Mouse (Mus musculus) ovary, postnatal 36 days (tissue): Measurements from ENCODE around the gene Rasgrp2.

Experiments
- DNase-seq: peaks from one replicate; pipeline ENCODE4 v3.0.0; 2022; ENCODE audit warnings: low spot score, mixed read lengths

Rasgrp2 gene

GRCm38 (mm10) chr19:6407816-6408510 lies 8.8 kb downstream of the Rasgrp2 start:
- no peak for DNase-seq

GRCm38 (mm10) chr19:6408749-6409148 lies 9.6 kb downstream of the Rasgrp2 start:
- DNase-seq, result no peak

- DNase-seq, result no peak
These were observed 10.0 kb downstream of the Rasgrp2 start for GRCm38 (mm10) chr19:6409176-6409575.

- no peak for DNase-seq
These were observed 10.8 kb downstream of the Rasgrp2 start for GRCm38 (mm10) chr19:6409936-6410335.

- no peak for DNase-seq
These were observed 13.7 kb downstream of the Rasgrp2 start for GRCm38 (mm10) chr19:6412798-6413197.

- no peak for DNase-seq
These were observed 16.3 kb downstream of the Rasgrp2 start for GRCm38 (mm10) chr19:6415454-6415853.

- no peak for DNase-seq
These were observed 17.1 kb downstream of the Rasgrp2 start for GRCm38 (mm10) chr19:6416124-6416770.

GRCm38 (mm10) chr19:6416894-6417761 lies 18.0 kb downstream of the Rasgrp2 start:
- DNase-seq, result no peak

- peak; percentile 76 for DNase-seq
These were observed 19.2 kb downstream of the Rasgrp2 start, which contains the start of gene Nrxn2 for GRCm38 (mm10) chr19:6418233-6418879. Nrxn2 (plus strand) TSS chr19:6418731.

DNA sequence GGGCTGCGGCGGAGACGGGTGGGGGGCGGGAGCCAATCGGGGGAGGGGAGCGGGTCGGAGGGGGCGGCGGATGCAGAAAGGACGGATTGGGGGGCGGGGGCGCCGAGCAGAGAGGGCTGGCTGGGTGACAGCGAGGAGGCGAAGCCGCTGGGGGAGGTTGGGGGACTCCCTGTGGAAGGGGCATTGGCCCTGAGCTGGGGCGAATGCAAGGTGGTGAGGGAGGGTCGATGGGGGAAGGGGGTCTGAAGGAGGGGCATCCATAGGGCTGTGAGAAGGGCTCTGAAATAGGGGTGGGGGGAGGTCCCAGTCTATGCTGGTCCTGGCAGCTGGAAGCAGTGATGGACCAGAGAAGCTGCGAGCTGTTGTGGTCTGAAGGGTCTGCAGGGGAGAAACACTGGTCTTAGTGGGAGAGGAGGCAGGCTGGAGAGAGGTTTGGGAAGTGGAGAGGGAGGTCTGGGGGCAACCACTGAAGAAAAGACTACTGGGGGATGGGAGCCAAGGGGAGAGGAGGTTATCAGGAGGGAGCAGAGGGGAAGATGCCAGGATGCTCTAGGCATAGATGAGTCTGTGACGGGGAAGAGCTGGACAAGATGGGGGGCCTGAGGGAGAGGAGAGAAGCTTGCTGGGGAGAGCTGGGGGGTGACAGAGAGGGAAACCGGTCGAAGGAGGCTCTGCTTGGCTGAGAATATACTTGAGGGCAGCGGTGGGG lies 20.0 kb downstream of the Rasgrp2 start:
- DNase-seq, result no peak

- DNase-seq, result no peak
These were observed 20.7 kb downstream of the Rasgrp2 start for GRCm38 (mm10) chr19:6419805-6420310.

DNA sequence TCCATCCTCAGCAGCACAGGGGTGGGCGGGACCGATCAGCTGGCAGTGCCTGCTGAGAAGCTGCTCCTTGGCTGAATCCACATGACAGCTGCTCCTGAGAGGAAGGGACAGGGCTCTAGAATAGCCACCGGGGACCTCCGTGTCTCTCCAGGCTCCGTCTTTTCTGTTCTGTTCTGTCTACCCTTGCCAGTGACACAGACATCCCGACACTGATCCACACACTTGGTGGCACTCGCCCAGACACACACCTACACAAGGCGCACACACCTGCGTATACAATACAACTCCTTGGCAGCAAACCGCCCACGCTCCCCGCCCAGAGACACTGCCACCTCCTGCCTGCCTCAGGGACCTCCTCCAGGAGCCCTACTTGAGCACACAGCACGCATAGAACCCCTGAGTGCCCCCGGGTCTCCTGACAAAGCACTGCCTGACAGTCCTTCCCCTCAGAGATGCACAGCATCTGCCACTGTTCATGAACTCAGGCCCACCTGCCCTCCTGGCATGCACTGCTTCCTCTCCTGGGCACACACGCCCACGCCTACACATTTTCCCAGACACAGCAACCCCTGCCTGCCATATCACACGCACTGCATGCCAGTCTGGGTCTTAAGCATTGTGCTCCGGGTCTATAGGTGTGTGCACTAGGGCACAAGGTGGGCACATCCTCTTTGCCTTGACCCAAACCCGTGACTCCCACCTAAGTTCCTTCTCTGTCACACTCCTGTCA lies 21.5 kb downstream of the Rasgrp2 start:
- no peak for DNase-seq

- no peak for DNase-seq
These were observed 22.1 kb downstream of the Rasgrp2 start for GRCm38 (mm10) chr19:6421211-6421590.

- no peak for DNase-seq
These were observed 22.9 kb downstream of the Rasgrp2 start for GRCm38 (mm10) chr19:6422014-6422413.

DNA sequence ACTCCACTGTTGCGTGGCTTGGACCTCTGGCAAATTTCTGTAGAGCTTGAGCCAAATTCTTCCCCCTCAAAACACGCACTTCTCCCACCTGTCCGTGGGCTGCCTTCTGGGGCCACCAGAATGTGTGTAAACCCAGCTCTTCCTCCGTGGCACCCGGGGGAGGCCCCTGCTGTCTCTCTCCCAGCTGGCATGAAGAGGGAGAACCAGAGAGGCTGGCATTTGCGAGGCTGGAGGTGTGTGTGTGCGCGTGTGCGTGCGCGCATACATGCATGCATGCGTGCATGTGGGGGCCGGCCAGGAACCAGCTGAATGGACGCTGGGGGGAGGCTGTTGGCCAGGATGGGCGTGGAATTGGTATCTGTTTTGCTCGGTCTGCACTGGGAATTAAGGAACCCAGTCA lies 24.1 kb downstream of the Rasgrp2 start:
- no peak for DNase-seq

GRCm38 (mm10) chr19:6424137-6424881 lies 25.2 kb downstream of the Rasgrp2 start:
- DNase-seq, result no peak

DNA sequence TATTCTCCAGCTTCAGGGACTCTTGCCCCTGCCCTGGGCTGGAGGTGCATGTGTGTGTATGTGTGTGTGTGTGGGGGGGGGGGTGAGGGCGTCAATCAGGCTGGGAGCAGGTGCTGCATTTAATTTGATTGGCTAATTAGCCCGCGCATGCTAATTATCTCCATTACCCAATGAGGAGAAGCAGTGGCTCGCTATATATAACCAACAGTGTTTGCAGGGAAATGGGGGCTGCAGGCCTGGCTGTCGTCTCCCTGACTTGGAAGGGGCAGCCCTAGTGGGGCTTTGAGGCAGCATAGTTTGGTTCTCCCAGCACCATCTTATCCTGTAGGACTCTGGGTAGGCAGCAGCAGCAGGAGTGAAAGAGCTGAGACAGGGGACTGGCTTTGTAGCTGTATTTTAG lies 26.5 kb downstream of the Rasgrp2 start:
- DNase-seq, result no peak

GRCm38 (mm10) chr19:6426703-6427500 lies 27.8 kb downstream of the Rasgrp2 start:
- DNase-seq, result peak; percentile 53
